Mouse (Mus musculus): ENCODE measurements around the gene Sowaha. TPM values are rescaled to one million over a fixed set of nuclear protein-coding genes. Genes with fewer than 3 reads are reported as not detected.
A peak's percentile ranks its signal among the peaks of the same experiment; 100 is the strongest.
"Not testable (repeated sequence)": the region's sequence is repeated elsewhere in the genome, so short reads cannot be mapped to it uniquely, and the experiment has no call there.

Gene Sowaha
- polyA plus RNA-seq, 1 experiment from 2014 or later, result 0.25 TPM

GRCm38 (mm10) chr11:53430300-53430669, 49.8 kb downstream of the Sowaha start:
- Histone ChIP-seq H3K4me1 (replicated peaks; ENCODE audit: control insufficient read depth, insufficient read depth, low read length) (no peaks in the 10 kb centered on the region), H3K27me3 (ENCODE audit: control insufficient read depth, insufficient read depth, low read length) (no peaks in the 10 kb centered on the region), H3K4me2 (replicated peaks; ENCODE audit: low read depth, low read length) (peak overlapping the region; percentile 74), H3K4me3 (ENCODE audit: low read depth, low read length) (peak overlapping the region; percentile 96), H3K36me3 (ENCODE audit: control insufficient read depth, insufficient read depth, low read length) (0 out of 2 replicates have a peak, but pooled peaks cover 4% of the 10 kb centered on the region), H3K9ac (ENCODE audit: low read depth, low read length) (peak overlapping the region; percentile 90), H3K9me3 (ENCODE audit: control insufficient read depth, low read length) (no peaks in the 10 kb centered on the region), H3K27ac (ENCODE audit: low read depth, low read length) (no peak overlapping the region)
- no peak for DNase-seq (ENCODE audit: low spot score)
- ATAC-seq (ENCODE audit: low FRiP score), result no peak
- under 1% methylated on average over 34 of the region's 34 CpGs for WGBS

- no peak overlapping the region for H3K9ac ChIP-seq (ENCODE audit: low read depth, low read length)
- no peak overlapping the region for H3K4me2 ChIP-seq (replicated peaks; ENCODE audit: low read depth, low read length)
- H3K4me1 ChIP-seq (replicated peaks; ENCODE audit: control insufficient read depth, insufficient read depth, low read length), result no peaks in the 10 kb centered on the region
- DNase-seq (ENCODE audit: low spot score), result no peak
- H3K9me3 ChIP-seq (ENCODE audit: control insufficient read depth, low read length), result no peaks in the 10 kb centered on the region
- H3K27me3 ChIP-seq (ENCODE audit: control insufficient read depth, insufficient read depth, low read length), result no peaks in the 10 kb centered on the region
- no peak overlapping the region for H3K4me3 ChIP-seq (ENCODE audit: low read depth, low read length)
- H3K27ac ChIP-seq (ENCODE audit: low read depth, low read length), result no peak overlapping the region
- no peak for ATAC-seq (ENCODE audit: low FRiP score)
- H3K36me3 ChIP-seq (ENCODE audit: control insufficient read depth, insufficient read depth, low read length), result 0 out of 2 replicates have a peak, but pooled peaks cover 4% of the 10 kb centered on the region
Measured at GRCm38 (mm10) chr11:53429182-53429581, 50.9 kb downstream of the Sowaha start.

- H3K4me2 ChIP-seq (replicated peaks; ENCODE audit: low read depth, low read length), result no peak overlapping the region
- DNase-seq (ENCODE audit: low spot score) (no peak), ATAC-seq (ENCODE audit: low FRiP score) (no peak)
- H3K9ac ChIP-seq (ENCODE audit: low read depth, low read length), result no peak overlapping the region
- H3K4me3 ChIP-seq (ENCODE audit: low read depth, low read length), result no peak overlapping the region
- no peaks in the 10 kb centered on the region for H3K27me3 ChIP-seq (ENCODE audit: control insufficient read depth, insufficient read depth, low read length)
- 96% methylated on average over 5 of the region's 5 CpGs for WGBS
- H3K36me3 ChIP-seq (ENCODE audit: control insufficient read depth, insufficient read depth, low read length), result 0 out of 2 replicates have a peak, but pooled peaks cover 4% of the 10 kb centered on the region
- H3K27ac ChIP-seq (ENCODE audit: low read depth, low read length), result no peak overlapping the region
- no peaks in the 10 kb centered on the region for H3K9me3 ChIP-seq (ENCODE audit: control insufficient read depth, low read length)
- no peaks in the 10 kb centered on the region for H3K4me1 ChIP-seq (replicated peaks; ENCODE audit: control insufficient read depth, insufficient read depth, low read length)
Measured at GRCm38 (mm10) chr11:53428716-53429057, 51.4 kb downstream of the Sowaha start.

GRCm38 (mm10) chr11:53427993-53428715, 51.9 kb downstream of the Sowaha start:
- no peak for ATAC-seq (ENCODE audit: low FRiP score)
- no peak overlapping the region for H3K4me3 ChIP-seq (ENCODE audit: low read depth, low read length)
- 0 out of 2 replicates have a peak, but pooled peaks cover 4% of the 10 kb centered on the region for H3K36me3 ChIP-seq (ENCODE audit: control insufficient read depth, insufficient read depth, low read length)
- H3K27ac ChIP-seq (ENCODE audit: low read depth, low read length), result no peak overlapping the region
- no peaks in the 10 kb centered on the region for H3K9me3 ChIP-seq (ENCODE audit: control insufficient read depth, low read length)
- 88% methylated on average over 3 of the region's 3 CpGs for WGBS
- H3K27me3 ChIP-seq (ENCODE audit: control insufficient read depth, insufficient read depth, low read length), result no peaks in the 10 kb centered on the region
- H3K9ac ChIP-seq (ENCODE audit: low read depth, low read length), result no peak overlapping the region
- no peak for DNase-seq (ENCODE audit: low spot score)
- no peak overlapping the region for H3K4me2 ChIP-seq (replicated peaks; ENCODE audit: low read depth, low read length)
- H3K4me1 ChIP-seq (replicated peaks; ENCODE audit: control insufficient read depth, insufficient read depth, low read length), result no peaks in the 10 kb centered on the region

- not testable (repeated sequence) for DNase-seq (ENCODE audit: low spot score); H3K36me3 ChIP-seq (ENCODE audit: control insufficient read depth, insufficient read depth, low read length); H3K4me1 ChIP-seq (replicated peaks; ENCODE audit: control insufficient read depth, insufficient read depth, low read length); H3K4me3 ChIP-seq (ENCODE audit: low read depth, low read length); H3K27me3 ChIP-seq (ENCODE audit: control insufficient read depth, insufficient read depth, low read length); H3K9me3 ChIP-seq (ENCODE audit: control insufficient read depth, low read length); H3K9ac ChIP-seq (ENCODE audit: low read depth, low read length); ATAC-seq (ENCODE audit: low FRiP score); H3K27ac ChIP-seq (ENCODE audit: low read depth, low read length); H3K4me2 ChIP-seq (replicated peaks; ENCODE audit: low read depth, low read length)
- 88% methylated on average over 3 of the region's 3 CpGs for WGBS
Measured at GRCm38 (mm10) chr11:53426914-53427313, 53.2 kb downstream of the Sowaha start.

Other genes starting within 250 kb of the Sowaha start
- 112 and 115 TPM in 2 replicates for gene Hspa4, start 179.8 kb downstream of the Sowaha start, polyA plus RNA-seq (2014; fragmentation: Nextera tagmentation; extraction: Ambion mirVana)
- 22.7 and 25.3 TPM in 2 replicates for gene Zcchc10, start 155.6 kb downstream of the Sowaha start, polyA plus RNA-seq (2014; fragmentation: Nextera tagmentation; extraction: Ambion mirVana)
- 43.0 and 120 TPM in 2 replicates for gene Aff4, start 129.4 kb downstream of the Sowaha start, polyA plus RNA-seq (2014; fragmentation: Nextera tagmentation; extraction: Ambion mirVana)
- gene Leap2, start 57.1 kb downstream of the Sowaha start, polyA plus RNA-seq (2014; fragmentation: Nextera tagmentation; extraction: Ambion mirVana), result 0.48 TPM in 1 of 2 replicates, not detected in the other
- 564 and 595 TPM in 2 replicates for gene Uqcrq, start 49.4 kb downstream of the Sowaha start, polyA plus RNA-seq (2014; fragmentation: Nextera tagmentation; extraction: Ambion mirVana)
- 2.8 and 3.6 TPM in 2 replicates for gene Gdf9, start 49.3 kb downstream of the Sowaha start, polyA plus RNA-seq (2014; fragmentation: Nextera tagmentation; extraction: Ambion mirVana)
- 0.19 TPM in 1 of 2 replicates, not detected in the other for gene Gm10447, start 23.2 kb downstream of the Sowaha start, polyA plus RNA-seq (2014; fragmentation: Nextera tagmentation; extraction: Ambion mirVana)
- gene Shroom1, start 23.1 kb downstream of the Sowaha start, polyA plus RNA-seq (2014; fragmentation: Nextera tagmentation; extraction: Ambion mirVana), result 2.1 and 2.9 TPM in 2 replicates
- gene Gm9837, start 9.8 kb downstream of the Sowaha start, polyA plus RNA-seq (2014; fragmentation: Nextera tagmentation; extraction: Ambion mirVana), result not detected in 2 replicates
- gene Gm9945, start 108 bp downstream of the Sowaha start, polyA plus RNA-seq (2014; fragmentation: Nextera tagmentation; extraction: Ambion mirVana), result not detected in 2 replicates
- gene Sept8, start 39.0 kb upstream of the Sowaha start, polyA plus RNA-seq (2014; fragmentation: Nextera tagmentation; extraction: Ambion mirVana), result 13.5 and 15.8 TPM in 2 replicates
- 106 and 118 TPM in 2 replicates for gene Kif3a, start 87.1 kb upstream of the Sowaha start, polyA plus RNA-seq (2014; fragmentation: Nextera tagmentation; extraction: Ambion mirVana)
- gene Il4, start 138.4 kb upstream of the Sowaha start, polyA plus RNA-seq (2014; fragmentation: Nextera tagmentation; extraction: Ambion mirVana), result 2.3 and 2.8 TPM in 2 replicates
- gene Il13, start 154.4 kb upstream of the Sowaha start, polyA plus RNA-seq (2014; fragmentation: Nextera tagmentation; extraction: Ambion mirVana), result not detected in 2 replicates
- gene Rad50, start 227.0 kb upstream of the Sowaha start, polyA plus RNA-seq (2014; fragmentation: Nextera tagmentation; extraction: Ambion mirVana), result 19.3 and 22.3 TPM in 2 replicates
- 0.10 TPM in 1 of 2 replicates, not detected in the other for gene Il5, start 240.5 kb upstream of the Sowaha start, polyA plus RNA-seq (2014; fragmentation: Nextera tagmentation; extraction: Ambion mirVana)